Mouse (Mus musculus) urinary bladder, adult 2 months (tissue): ENCODE results near the gene Dock10. TPM values are rescaled to one million over a fixed set of nuclear protein-coding genes. Genes with fewer than 3 reads are reported as not detected.

Source experiments
- DNase-seq: peaks from one replicate; pipeline ENCODE4 v3.0.0; 2022; ENCODE audit warnings: low spot score
- polyA plus RNA-seq: library from polyadenylated mRNA; depleted of rRNA; stranded (reverse); fragments of >200 nt; gene quantifications from 2 replicates; pipeline ENCODE4 v1.2.3, GENCODE M21; 2012

Gene Dock10
- polyA plus RNA-seq, 1 experiment = 16.0 TPM

DNA sequence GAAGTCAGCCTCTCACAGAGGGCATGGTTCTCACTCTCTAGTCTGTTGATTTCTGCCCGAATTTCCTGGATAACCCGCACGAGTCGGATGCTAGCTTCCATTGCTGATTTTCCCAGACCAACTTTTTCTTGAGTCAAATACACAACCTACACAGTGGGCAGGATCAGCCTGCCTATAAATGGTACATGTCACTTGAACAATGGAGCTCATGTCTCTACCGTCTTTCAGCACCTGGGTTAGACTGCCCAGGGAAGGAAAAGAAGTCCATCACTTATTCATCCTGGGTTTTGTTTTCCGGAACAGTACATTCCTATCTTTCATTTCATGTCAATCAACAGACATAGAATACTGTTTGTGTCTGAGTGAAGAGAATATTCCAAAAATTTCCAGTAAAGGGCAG lies 297.0 kb downstream of the Dock10 start, which contains the start of gene Gm45261:
Gm45261 (minus strand) TSS at position 101 of the 400 bp plus-strand sequence.
- no peak for DNase-seq

DNA sequence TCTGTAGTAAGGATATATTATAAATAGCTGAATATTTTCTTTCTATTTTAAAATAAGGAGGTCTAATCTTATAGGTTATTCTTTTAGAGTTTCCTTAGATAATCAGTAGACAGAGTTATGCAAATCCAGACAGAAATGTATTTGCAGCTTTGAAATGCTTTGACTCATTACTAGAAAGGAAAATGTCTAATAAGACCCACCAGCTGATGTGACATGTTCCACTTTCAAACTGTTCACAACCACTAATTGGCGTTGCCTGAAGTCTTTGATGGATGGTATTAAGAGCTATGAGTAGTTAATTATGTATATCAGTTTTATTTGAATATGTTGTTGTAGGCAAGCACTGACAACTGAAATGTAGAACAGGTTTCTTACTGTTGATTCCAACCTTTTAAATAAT lies 298.4 kb downstream of the Dock10 start:
- no peak for DNase-seq

DNA sequence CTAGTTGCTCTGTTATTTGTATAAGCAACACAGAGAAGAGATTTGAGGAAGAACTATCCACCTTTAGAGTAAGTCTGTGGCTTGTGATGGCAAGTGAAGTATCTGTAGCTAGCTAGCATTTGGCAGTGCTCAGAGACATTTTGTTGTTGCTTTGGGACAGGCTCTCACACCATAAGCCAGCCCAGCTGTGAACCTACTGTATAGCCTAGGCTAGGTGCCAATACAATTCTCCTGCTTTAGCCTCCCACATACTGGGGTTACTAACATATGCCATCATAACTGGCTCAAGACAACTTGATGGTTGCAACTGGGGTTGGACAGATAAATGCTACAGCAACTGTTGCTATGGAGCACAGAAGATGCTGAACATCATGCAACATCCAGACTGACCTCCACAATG lies 298.9 kb downstream of the Dock10 start:
- no peak for DNase-seq

GRCm38 (mm10) chr1:80453971-80454370 lies 304.4 kb downstream of the Dock10 start:
- no peak for DNase-seq

DNA sequence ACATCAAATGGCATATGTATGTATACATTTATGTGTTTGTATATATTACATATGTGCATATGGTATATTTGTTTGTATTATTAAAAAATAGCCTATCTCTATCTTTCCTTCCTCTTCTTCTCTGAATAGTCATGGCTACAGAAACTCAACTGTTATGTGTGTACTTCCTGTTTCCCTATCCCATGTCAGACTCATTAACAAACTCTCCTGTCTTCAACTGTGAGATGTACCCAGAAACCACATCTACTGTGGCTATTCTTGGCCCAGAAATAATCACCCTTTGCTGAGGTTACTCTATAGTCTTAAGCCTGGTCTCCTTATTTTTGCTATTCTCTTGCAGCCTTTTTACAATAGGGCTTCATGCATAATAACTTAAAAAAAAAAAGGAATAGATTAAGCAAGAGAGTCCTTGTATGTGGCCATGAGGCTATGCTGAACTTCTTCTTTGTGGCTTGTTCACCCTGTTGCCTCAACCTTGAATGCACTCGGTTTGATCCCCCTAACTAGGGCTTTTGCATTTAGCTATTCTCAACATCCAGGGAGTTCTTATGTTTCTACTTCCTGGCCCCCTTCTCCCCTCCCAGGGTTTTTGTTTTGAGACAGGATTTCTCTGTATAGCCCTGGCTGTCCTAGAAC lies 306.3 kb downstream of the Dock10 start:
- DNase-seq = no peak
